Mouse (Mus musculus): Measurements from ENCODE around the gene Il9r.
A peak's percentile ranks its signal among the peaks of the same experiment; 100 is the strongest.

Gene Il9r

DNA sequence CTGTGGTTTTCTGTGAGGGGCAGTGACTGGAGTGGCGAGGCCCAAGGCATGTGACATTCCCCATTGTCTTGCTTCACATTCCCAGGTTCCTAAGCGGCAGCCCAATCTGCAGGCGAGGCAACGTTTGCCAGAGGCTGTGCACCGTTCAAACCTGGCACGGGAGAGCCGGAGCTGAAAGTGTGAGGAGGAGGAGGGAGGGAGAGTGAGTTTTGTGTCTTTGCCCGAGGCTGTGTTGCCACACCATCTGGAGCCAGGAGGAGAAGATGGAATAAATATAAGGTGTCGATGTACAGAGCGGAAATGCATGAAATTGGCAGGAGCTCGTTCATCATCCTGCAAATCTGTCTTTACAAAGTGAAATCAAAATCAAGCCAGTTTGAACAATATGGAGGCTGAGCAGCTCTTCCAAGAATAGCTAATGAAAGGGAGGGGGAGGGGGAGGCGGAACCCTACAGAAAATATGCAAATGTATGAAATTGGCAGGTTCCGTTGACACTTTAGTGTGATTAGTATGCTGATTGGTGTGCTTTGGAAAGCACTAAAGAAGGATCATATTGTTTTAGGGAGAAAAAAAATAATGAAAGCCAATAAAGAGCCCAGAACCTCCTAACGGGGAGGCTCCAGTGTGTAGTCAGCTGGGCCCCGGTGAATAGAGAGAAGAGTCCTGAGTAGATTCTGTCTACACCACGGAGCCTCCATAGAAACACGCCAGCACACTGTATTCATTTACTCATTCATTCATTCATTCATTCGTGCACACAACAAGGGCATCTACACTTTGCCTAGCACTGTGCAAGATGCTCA is 42.1 kb downstream of the Il9r start:
- peak; percentile 55 for DNase-seq

DNA sequence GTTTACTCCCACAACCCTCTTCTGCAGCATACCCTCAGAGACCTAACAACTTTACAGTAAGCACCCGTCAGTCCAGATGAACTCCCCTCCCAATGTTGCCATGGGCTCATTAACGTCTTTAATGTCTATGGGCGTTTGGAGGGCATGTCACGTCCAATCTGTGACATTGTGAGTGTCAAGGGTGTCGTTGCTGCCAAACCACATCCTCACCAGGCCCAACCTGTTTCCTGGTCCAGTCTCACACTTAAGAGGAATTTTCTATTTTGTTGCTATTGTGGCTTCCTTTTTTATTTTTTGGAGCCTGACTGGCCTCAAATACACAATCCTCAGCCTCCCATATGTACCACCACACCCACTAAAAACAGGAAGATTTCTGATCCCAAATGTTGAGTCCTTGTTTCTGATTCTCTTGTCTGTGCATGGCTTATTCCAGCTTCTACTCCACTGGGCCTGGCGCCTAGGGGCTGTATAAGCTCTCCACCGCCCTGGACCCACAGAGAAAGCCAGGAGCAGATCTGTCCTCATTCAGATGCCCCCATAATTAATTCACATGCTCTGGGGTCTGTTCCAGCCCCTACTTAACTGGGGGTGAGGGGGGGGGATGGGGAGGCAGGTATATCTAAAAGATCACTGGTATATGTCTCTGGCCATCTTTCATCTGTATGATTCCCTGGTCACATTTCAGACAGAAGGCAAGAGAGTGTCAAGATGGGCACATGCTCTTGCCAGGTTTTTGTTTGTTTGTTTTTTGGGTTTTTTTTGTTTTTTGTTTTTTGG is 43.0 kb downstream of the Il9r start:
- no peak for DNase-seq

DNA sequence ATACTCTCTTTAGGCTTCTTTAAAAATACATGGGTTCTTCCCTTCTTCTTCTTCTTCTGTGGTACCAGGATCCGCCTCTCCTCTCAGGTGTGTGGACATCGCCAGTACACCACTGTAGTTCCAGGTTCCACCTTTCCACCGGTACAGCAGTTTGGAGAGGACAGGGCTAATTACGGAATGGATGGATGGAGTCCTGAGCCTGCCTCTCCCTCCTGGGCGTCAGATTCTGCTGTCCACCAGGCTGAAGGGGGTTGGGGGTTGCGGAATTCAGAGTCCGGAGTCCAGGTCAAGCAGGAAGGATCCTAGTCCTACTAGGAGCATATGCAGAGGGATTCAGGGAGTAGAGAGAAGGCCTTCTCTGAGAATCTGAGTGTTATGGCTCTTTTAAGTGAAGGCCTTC is 46.9 kb downstream of the Il9r start:
- DNase-seq, result no peak

DNA sequence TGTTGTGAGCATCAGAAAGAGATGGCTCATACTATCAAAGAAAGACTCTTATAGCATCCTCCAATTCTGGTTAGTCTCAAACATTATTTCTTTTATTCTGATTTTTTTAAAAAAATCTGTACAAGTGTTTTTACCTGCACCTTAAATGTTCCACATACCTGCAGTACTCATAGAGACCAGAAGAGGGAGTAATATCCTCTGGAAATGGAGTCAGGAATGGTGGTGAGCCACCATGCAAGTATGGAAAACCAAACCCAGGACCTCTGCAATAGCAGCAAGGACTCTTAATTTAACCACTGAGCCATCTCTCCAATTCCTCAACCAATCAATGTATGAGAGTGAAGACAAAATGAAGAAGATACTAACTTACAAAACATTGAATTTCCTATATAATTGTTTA is 47.3 kb downstream of the Il9r start:
- no peak for DNase-seq

DNA sequence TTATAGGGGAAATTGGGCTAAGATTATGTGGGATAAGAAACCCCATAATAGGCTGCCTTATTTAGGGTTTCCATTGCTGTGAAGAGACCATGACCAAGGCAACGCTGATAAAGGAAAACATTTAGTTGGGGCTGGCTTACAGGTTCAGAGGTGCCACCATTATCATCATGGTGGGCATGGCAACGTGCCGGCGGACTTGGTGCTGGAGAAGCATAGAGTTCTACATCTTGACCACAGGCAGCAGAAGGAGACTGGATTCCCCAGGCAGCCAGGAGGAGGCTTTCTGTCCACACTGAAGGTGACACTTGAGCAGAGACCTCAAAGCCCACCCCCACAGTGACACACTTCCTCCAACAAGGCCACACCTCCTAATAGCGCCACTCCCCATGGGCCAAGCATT is 48.8 kb downstream of the Il9r start:
- no peak for DNase-seq

DNA sequence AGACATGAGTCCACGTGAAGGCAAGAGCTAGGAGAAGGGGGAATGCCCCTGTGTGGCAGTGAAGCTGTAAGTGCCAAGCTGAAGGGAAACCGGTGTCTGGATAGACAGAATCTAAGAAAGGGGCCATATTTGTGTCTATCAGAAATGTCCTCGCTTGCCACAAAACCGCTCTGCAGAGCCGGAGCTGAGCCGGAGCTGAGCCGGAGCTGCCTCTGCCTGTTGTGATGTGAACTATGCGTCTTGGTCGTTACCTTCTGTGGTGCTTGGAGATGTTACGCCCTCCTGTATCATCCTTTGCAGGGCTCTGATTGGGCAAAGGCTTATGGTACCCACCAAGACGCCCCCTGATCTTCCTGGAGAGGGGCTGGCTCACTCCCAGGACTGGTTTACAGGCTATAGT is 50.5 kb downstream of the Il9r start:
- DNase-seq, result no peak

DNA sequence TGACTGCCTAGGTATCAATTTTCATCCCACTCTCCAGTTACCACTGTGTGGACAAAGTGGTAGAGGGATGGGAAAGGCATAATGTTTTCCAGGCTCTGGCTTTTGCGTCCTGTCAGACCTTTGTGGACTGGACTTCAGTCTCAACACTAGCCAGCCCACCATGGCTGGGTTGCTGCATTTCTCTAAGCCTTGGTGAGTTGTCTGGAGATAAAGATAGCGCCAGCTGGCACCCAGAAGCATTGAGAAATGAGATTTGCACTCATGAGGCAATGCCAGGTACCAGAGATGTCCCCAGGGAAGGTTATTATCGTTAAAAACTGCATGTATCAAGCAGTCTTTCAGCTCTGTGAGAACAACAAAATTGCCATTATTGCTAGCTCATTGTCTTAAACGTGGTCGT is 57.3 kb downstream of the Il9r start:
- no peak for DNase-seq

DNA sequence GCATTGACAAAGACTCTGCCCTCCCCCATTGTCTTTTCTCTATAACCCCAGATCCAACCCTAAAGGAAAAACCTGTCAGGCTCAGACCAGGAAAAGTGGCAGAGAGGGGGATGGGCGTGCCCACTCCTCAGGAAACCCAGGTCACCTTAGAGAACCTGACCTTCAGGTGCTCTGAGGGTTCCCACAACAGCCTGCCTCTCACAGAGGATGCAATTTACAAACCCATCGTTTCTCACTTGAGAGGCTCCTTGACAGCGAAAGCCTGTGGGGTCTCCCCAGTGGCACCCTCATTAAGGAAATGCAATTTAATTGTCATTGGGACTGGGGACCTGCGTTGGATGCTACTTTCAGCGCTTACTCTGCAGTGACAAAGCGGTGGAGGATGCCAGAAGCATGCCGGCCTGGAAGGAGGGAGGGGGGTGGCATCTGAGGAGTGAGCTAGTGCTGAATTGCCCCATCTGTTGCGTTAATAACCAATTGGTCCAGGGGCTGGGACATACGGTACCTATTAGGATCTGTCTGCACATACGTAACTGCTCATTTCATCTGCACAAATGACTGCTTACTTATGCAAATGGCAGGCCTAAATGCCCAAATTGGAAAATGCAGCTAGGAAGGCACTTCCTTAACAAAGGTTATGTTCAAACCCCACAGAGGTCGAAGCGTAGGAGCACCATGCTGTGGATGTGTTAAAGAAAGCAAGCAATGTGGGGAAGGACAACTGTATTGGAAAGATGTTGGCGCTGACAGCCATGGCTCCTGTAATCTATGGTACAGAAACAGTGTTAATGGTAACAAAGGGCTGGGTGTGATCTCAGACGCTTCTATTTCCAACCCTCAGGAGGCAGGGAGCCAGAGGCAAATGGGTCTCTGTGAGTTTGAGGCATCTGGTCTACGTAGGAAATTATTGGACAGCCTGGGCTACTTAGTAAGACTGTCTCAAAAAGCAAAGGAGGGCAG is 58.2 kb downstream of the Il9r start:
- DNase-seq, result no peak

DNA sequence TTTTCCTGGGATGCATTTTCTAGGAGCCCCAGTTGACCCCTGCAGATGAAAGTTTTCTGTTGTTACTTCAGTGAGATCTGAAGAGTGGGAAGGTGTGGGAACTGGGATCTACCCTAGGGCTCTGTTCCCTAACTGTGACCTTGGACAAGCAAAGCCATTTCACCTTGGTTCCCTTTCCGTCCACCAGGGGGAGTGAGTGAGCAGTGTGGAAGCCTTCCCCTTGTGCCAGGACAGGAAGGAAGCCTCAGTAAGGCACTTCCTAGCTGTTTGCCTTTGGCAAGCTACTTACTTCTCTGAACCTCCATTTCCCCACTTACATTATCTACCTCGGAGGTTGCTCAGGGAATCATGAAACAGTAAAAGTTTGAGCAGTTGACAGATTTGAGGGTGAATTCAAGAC is 59.0 kb downstream of the Il9r start:
- peak; percentile 60 for DNase-seq

DNA sequence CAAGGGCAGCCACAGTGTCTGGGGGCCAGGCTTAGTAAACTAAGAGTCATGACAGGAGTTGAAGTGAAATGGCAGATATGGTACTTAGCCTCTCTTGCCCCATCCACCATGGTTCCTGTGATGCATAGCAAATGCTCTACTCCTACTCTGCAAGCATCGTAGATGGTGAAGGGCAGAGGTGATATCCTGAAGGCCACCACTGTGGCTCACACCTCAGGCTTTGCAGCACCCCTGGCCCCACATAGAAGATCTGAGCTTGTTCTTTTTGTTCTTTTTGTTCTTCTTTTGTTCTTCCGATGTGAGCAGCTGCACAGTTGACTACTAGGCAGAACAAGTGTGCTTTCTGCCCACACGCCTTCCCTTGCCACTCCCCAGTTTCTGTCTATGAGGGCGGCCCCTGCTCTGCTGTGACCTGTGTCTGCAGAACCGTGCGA is 60.5 kb downstream of the Il9r start:
- no peak for DNase-seq

DNA sequence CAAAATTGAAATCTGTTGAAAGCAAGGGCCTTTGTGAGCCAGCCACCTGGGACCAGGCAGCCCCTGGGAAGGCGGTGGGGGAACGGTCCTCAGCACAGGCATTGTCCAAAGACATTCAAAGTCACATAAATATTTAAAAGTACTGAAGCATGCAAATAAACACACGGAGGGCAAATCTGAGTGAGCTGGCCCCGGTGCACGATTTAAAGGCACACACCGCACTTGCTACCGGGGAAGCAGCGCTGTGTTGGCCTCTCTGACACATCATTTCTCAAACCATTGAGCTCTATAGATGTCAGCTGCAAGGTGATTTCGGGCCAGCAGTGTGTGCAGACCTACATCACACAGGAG is 61.5 kb downstream of the Il9r start:
- DNase-seq, result no peak

DNA sequence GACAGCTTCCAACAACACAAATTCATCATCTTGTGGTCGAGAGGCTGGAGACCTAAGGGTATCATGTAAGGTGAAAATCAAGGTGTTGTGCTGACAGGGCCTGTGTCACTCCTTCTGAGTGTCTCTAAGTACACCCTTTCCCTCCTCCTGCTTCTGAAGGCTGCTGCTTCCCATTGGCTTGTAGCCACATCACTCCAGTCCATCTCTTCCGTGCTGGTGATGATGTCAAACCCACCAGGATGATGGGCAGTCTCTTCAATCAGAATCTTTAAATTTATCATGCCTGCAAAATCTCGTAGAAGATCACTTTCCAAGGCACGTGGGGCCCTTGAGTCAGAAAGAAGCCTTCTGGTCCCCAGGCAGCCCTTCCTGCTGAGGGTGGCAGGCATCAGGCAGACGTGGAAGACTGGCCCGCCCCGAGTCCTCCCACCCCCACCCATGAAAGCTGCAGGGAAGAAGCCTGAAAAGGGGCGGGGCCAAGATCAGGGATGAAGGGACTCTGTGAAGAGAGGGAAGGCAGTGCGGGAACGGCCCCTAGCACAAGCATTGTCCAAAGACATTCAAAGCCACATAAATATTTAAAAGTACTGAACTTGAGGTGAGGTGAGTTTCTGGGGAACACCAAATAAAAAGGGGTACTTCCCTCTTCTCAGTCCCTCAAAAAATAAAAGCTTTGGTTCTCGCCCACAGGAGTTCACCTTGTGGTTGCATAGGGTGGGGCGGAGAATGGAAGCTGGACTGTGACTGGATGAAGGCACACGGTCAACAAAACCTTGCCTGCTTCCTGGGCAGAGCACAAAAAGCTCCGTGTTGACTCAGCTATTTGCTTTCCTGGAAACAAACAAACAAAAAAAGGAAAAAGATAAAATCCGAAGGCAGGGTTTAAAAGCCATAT is 62.1 kb downstream of the Il9r start:
- no peak for DNase-seq

Measured in right cerebral cortex, postnatal 14 days (tissue).